Mouse (Mus musculus) c-Kit-positive CD71-positive TER-119-negative erythroid progenitor cells, embryonic 14.5 days (primary cell): ENCODE measurements at regions not wholly inside any gene's neighbourhood (a gene's known extent, or its start where the extent isn't known, plus 50 kb on each side); places are given as distances from the start of the nearest gene placed in this dataset.

Source experiments
- DNase-seq: peaks from one replicate; pipeline ENCODE4 v3.0.0-alpha.2; 2013; ENCODE audit warnings: low read depth

DNA sequence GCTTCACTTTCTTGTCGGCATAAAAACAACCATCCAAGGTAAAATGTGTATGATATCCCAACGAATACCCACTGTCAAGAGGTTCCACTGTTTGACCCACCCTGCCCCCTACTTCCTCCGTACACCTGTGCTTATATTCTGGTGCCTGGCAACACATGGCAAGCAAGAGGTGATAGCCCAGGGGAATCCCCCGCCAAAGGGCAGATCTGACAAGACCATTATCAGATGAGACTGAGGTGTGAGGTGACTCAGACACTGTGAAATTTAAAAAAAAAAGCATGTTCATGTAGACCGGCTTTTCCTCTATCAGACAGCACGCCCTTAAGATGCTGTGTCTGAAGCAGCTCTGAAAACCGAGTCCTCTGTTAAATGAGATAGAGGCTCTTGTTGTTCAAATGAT, 89.4 kb upstream of the Bach2 start:
- no peak for DNase-seq

DNA sequence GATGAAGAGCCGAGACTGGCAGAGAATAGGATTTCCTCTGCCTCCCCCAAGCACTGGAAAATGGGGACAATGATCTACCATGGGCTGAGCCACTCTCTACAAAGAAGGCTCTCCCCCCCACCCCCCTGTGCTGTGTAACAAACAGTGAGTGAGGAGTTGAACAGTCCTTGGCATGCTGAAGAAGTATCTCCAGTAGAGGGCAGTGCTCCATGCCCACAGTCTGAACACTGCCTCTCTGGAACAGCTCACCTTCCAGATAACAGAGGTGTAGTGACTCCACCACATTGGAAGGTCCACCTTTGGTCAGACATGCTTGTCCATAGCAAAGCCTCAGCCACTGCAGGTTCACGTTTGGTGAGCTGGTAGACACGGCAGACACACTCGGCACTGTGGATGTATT, 85.2 kb upstream of the Bach2 start:
- DNase-seq: no peak

DNA sequence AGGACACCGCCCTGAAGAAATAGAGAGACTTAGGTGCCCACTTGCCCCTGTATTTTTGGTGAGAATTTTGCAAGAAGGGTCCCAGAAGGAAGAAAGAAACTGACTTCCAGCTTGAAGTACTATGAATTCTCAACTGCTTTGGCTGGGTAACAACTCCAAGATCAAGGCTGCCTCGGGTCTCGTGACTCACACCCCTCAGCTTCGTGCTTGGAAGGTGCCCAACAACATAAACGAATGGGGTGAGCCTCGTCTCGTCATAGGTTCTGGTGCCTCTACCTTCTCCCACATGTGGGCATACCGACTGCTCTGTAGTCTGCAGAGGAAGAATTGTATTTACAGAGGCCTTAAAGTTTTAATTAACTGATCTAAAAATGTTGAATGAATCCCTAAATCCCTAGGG, 81.6 kb upstream of the Bach2 start:
- no peak for DNase-seq

DNA sequence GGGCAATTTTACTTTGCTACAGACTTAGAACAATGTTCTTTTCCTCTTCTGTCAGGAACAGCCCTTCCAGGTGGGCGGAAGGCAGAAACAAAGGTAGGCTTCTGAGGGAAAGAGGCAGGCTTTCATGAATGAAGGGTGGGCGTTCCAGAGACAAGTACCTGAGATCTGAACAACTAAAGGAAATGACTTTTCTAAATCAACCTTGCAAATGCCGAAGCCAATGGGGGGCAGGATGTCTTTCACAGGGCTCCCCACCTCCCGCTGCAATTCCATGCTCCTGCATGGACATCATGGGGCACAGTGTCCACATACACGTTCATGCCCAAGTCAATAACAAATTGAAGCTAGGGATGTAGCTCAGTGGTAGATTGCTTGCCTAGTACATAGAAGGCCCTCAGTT, 80.2 kb upstream of the Bach2 start:
- no peak for DNase-seq

DNA sequence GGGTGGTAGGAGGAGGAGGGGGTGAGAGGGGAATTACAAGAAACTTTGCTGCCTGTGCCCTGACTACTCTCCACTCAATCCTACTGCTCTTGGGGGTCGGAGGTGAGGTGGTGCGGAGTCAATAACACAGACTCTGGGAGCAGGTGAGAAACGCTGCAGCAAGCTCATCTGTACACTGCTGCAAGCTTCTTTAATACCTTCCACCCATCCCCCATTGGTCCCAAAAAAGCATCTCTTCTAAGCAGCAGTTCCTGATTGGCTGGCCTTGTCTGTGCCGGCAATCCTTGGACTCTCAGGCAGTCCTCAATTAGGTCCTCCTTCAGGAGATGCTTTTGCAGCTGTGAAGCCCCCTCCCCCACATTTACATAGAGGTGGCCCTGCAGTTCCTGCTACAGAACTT, 79.7 kb upstream of the Bach2 start:
- no peak for DNase-seq

DNA sequence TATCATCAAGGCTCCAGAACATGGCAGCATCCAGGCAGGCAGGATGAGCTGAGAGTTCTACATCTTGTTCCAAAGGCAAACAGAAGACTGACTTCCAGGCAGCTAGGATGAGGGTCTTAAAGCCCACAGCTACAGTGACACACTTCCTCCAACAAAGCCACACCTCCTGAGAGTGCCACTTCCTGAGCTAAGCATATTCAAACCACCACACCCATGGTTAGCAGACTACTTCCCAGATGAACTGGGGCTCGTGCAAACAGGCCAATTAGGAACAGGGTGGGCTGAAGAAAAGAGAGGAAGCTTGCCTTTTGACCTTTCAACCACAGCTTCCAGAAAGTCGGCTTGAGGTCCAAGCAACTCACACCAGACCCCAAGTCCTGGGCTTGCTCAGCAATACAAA, 77.8 kb upstream of the Bach2 start:
- no peak for DNase-seq

DNA sequence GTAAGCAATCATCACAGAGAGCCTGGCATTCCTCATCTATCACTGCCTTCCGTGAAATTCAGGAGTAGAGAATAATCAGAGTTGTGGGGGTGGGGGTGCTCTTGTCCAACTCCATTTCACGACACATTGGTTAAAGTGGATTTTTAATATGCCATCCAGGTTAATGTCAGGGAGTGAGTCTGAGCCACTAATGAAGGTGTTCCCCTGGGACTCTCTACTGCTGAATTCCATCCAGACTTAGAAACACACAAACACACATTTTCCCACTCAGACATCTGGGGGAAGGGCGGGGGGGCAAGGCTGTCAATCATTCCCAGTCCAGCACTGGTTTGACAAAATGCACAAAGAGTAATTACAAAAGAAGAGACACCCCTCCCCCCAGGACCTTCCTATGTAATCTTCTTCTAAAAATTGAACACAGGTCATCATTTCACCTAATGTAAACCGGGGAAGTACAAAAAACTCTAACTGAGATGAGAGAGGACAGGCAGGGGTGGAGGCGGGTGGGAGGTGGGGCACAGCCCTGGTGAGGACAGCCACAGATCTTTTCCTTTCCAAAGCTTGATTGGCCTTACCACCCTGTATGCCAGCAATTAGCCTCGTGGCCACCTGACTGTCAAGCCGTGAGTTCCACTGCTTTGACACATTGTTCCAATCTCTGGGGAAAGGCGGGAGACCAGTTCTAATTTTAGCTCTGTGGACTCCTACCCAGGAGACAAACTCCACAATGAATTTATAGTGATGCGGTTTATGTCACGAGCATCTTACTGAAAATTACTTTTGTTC, 76.5 kb upstream of the Bach2 start:
- no peak for DNase-seq

DNA sequence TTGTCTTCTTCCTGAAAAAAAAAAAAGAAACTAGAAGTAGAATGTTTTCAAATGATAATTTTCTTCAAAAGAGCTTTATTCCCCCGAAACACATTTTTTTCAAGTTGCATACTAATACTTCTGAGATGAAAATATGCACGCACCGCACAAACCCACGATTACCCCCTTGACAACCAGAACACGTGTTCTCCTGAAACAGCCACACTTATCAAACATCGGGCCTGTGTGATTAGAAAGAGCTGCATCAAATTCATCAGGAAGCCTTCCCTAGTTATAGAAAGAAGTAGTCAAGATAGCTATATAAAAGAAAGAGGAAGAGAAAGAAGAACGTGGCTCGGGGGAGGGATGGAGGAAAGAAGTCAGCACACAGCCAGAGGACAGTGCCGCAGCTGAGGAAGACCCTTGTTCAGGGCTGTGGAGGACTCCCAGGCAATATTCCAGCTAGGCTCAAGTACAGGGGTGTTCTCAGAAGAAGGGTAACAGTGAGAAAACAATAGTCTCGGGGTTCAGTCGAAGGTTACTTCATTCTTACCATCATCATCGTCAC, 75.8 kb upstream of the Bach2 start:
- no peak for DNase-seq

DNA sequence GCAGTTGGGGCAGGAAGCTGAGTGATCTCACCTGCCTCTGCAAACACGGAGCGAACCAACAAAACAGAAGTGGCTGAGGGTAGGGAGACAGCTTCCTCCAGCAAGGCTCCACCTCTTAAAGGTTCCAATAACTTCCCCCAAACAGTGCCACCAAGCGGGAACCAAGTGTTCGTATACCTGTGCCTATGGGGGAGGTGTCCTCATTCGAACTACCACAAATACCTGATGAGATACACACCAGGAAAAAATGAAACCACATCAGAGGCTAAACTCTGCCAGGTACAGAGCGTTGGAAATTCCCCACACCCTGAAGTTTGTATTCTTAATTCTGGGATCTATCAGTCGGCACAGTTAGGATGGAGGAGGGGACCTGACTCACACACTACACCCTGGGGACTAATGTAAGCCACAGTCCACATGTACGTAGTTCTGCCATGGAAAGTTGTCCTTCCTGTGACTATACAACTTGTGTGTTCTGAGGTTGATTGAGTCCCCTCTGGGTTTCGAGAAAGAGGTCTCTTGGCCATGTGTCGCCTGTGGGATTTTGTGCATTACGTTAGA, 74.4 kb upstream of the Bach2 start:
- no peak for DNase-seq

DNA sequence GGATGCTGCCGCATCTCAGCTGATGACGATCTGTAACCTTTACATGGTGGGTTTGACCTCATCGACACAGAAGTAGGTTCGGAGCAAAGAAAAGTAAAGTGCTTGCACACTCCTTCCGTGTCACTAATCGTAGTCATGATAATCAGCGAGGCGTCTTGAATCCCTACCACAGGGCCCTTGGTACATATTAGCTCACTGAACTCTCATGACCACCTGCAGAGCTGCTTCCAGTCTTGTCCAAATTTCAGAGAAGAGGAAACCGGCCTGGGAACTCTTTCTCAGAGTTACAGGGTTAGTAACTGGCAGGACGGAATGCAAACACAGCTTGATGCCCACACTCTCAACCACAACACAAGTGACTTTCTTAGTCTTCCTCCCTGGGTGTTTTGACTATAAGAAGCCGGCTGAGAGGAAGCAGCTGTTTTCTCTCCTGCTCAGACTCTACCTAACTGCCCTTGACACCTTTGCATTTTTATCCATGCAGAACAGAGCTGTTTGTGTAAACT, 73.8 kb upstream of the Bach2 start:
- DNase-seq: no peak

DNA sequence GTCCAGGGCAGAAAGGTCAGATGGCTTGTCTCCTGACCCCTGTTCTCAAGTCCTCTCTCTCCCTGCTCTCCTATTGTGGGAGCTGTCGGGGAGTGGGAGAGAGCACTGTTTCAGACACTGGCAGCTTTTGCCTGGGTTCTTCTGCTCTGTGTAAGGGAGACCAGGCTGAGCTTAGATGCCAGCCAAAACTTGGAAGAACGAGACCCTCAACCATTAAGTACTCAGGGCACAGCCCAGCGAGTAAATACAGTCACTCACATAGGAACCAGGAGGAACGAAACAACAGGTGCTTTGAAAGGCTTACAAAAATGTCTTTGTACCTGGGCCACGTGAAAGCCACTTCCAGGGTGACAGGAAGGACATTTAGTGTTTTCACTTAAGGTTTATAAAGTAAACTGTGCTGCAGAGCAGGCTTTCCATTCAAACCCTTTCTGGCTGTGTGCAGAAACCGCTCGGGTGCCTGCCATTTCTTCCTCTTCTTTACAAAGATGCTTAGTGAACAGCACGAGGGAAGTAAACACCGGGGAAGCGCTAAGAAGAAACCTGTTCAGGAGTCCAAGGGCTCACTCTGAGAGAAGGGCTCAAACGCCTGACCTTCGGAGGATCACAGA, 72.6 kb upstream of the Bach2 start:
- DNase-seq: no peak

DNA sequence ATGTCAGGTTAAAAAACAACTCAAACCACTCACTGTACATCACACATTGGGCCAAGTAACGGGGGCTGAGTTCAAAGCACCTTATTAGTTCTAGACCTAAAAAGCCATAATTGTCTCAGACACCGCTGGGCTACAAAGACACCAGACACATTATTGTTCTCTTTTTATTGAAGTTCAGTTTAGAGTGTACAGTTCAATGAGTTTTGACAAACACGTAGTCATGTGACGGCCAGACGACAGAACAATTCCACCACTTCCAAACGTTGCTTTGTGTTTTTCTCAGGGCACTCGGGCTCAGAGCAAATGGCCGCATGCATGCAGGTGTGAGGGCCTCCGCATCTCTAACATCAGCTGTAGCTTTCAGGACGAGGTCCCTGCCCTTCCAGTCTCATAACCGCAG, 71.5 kb upstream of the Bach2 start:
- DNase-seq: no peak

DNA sequence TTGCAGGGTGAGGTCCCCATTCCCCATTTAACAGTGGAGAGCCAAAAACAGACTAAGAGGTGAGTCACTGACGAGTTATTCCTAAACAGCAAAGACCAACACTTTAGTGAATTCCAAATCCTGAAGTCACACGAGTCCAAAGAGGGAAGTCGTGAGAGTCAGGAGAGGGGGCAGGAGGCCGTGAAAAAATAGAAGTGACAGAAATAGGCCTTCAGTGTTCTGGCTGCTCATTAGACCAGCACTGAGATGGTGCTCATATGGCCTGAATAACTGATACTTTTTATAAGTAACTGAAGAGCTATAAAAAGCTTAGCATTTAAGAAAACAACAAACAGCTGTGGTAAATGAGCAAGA, 68.5 kb upstream of the Bach2 start:
- no peak for DNase-seq

DNA sequence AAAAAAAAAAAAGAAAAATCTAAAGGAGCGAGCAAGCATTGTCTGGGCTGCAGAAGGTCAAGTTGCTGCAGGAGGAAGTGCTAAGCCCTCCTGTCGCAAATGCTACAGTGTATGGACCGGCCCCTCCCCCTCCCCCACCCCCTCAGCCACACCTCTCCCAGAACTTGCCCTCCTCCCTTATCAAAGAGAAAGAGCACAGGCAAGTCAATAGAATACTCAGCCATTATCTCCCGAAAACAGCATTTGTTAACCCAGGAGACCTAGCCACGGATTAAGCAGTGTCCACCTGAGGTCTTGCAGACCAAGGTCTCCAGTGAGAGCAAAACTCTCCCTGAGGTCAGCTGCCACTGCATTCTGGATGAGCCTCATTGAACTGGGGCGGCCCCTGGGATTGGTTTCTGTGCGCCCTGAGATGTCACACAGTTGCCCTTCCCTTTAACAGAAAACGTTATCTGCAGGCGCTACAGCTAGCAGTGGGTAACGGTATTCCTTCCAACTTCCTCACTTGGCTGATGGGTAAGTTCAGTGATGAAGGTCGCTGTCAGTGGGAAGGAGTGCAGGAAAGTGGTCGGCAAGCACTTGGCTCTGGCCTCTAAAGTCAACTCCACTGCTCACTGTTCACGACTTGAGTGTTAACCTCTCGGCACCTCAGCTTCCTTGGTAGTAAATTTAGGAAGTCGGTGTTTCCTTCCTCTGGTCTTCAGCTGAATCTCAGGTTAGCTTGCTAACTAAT, 68.0 kb upstream of the Bach2 start:
- DNase-seq: no peak

DNA sequence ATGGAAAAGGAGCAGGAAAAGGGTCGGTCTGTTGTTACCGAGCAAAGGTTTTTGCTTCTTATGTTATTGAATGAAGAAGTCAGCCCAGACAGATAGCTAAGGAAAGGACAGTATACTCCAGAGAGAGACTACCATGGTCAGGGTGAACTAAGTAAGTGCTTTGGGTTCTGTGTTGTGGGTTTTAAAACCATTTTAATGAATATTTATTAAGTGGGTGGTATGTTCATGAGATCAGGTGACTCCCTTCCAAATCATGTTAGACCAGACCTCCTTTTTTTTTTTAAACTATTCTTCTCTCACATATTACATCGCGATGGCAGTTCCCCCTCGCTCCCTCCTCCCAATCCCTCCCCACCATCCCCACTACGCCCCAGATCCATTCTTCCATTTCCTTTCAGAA, 67.3 kb upstream of the Bach2 start:
- DNase-seq: no peak

DNA sequence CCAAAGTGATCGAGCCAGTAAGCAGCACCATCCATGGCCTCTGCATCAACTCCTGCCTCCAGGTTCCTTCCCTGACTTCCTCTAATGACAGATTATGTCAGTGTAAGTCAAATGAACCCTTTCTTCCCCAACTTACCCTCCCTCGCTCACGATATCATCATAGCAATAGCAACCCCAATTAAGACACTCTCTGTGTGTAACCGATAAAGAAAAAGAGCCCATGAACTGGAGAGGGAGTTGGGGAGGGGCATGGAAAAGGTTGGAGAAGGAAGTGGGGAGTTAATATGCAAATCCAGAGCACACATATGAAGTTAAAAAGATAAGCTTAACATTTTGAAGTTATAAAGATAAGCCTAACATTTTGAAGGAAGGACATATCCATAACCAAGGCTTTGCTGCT, 65.6 kb upstream of the Bach2 start:
- DNase-seq: peak; percentile 81

DNA sequence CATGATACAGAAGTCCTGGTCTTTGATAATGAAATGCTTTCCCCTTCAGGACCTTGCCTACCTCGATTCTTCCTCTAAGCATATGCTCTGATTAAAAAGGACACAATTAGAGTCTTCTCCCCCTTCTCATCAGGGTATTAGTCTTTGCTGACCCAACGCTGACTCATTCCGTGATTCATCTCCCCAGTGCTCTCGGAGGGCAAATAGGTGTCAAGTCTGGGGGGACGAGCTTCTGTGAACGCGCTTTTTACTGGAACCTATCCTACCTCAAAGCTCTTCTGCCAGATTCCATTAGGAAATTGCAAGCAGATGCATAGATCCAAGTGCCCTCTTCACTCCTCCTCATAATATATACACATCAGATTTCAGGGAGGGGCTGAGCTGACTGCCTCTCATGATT, 63.8 kb upstream of the Bach2 start:
- no peak for DNase-seq

DNA sequence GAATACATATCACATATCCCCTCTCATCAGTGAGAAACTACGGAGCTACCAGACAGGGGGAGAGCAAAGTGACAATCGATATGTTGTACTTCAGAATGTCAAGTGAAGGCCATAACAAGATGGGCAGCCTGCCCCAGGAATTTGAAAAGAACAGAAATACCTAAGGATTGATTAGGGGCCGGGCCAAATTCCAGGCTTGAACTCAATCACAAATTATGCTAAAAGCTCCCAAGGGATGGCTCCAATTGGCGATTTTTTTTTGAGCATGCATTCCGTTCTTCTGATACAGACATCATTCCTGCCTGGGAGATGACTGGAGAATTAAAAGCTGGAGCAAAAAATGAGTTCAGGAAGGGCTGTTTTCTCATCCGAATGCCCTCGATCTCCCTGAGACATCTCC, 63.4 kb upstream of the Bach2 start:
- no peak for DNase-seq

DNA sequence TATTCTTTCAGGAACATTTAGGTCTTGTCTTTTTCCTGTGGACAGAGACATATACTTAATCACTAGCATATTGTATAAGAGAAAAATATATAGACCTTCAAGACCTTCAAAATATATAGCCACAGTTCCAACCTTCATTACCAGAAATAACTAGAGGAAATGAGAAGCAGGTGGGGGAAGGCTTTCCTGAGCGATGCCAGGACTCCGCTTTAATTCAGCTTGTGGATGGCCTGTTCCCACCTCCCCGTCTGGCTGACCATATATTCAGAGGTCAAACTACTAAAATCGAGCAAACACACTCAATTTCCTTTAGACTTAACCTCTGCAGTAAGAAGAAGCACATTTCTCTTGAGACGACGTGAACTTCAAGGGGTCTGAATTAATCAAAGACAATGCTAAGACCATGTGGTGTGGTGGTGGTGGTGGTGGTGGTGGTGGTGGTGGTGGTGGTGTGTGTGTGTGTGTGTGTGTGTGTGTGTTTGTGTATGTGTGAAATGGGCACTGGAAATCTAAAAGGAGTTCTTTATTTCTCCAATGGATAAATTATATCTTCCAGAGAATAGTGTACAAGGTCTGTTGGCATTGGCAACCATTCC, 62.7 kb upstream of the Bach2 start:
- DNase-seq: no peak

DNA sequence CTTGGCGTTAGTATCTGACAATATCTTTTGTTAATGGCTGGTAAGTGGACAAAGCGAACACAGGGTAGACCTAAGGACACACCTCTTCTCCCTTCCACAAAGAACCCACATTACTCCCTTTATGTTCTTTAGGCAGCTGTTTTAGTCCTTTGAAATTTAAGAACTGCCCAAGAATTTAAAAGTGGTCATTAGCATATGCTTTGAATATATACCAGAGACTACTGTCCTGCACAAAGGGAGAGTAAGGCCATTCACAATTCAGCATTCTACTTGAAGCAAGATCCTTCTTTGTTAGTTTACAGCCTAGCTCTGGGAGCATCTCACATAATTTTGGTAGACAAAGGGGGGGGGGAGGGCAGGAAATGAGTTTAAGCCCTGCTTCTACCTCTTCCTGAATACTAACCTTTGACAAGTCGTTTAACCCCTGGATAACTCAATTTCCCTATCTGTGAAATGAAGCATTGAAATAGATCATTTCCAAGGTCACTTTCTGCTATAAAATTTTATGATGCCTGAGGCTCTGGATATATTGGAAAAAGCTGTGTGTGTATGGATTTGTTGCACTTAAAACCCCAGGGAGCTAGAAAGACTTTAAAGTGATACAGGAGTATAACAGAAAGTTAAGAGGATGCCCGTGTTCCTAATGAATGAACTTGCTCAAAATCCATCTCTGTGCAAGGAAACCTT, 62.0 kb upstream of the Bach2 start:
- no peak for DNase-seq

DNA sequence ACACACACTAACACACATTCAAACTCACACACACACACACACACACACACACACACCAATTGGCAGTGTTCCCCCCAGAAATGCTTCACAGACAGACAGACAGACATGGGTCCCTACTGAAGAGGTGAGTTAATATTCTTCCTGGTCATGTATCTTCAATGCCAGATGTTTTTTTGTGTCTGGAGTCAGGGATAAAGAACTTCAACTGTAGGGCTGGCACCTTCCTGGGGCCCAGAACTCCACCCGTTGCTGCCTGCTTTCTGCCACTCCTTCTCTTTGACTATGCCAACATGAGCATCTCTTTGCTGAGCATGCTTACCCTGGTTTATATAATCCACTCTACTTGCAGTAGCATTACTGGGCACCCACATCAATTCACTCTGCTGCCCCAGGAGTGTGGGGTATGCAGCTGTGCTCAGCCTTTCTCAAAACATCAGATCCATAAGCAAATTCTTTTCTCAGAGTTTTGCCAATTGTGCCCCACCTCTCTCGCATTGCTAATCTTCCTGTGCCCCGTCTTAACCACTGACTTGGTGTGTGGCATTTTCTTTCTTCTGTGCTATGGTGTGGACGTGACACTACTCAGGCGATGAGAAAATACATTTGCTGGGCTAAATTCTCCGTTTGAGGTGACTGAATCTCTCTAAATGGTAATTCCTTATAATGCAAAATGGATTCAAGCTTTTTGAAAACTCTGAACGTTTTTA, 60.5 kb upstream of the Bach2 start:
- no peak for DNase-seq
